Mouse (Mus musculus) midbrain, embryonic 14.5 days (tissue): ENCODE measurements around the gene Kcnh8. TPM values are rescaled to one million over a fixed set of nuclear protein-coding genes. Genes with fewer than 3 reads are reported as not detected.
A peak's percentile ranks its signal among the peaks of the same experiment; 100 is the strongest.

Experiments used
- ATAC-seq: fragments of 200-750 bp; cut with Nextera tagmentation; 2 replicates; pipeline ENCODE4 v1.8.0; 2017; ENCODE audit warnings: moderate number of reproducible peaks, moderate library complexity; ENCODE audit not compliant: low FRiP score, low TSS enrichment
- DNase-seq: peaks from one replicate; pipeline ENCODE4 v3.0.0-alpha.2; 2015
- H3K27ac ChIP-seq: fragments of 300-500 bp; sonication (generic); replicated peaks from 2 replicates; pipeline ENCODE4 v1.5.1; 2014; ENCODE audit warnings: mild to moderate bottlenecking, low read depth, low read length, moderate library complexity
- H3K27me3 ChIP-seq: fragments of 300-500 bp; sonication (generic); 2 replicates; pipeline ENCODE4 v1.6.1; 2014; ENCODE audit warnings: low read length, control low read depth, mixed read lengths; ENCODE audit not compliant: control insufficient read depth, insufficient read depth
- H3K36me3 ChIP-seq: fragments of 300-500 bp; sonication (generic); 2 replicates; pipeline ENCODE4 v1.6.1; 2014; ENCODE audit warnings: low read length, control low read depth; ENCODE audit not compliant: control insufficient read depth, insufficient read depth
- H3K4me1 ChIP-seq: fragments of 300-500 bp; sonication (generic); 2 replicates; pipeline ENCODE4 v1.6.1; 2014; ENCODE audit warnings: mild to moderate bottlenecking, antibody characterized with exemption, low read length, control low read depth; ENCODE audit not compliant: control insufficient read depth, insufficient read depth
- H3K4me2 ChIP-seq: fragments of 300-500 bp; sonication (generic); 2 replicates; pipeline ENCODE4 v1.6.1; 2014; ENCODE audit warnings: mild to moderate bottlenecking, low read length, moderate library complexity
- H3K4me3 ChIP-seq: fragments of 300-500 bp; sonication (generic); replicated peaks from 2 replicates; pipeline ENCODE4 v1.5.1; 2014; ENCODE audit warnings: low read depth, low read length
- H3K9ac ChIP-seq: fragments of 300-500 bp; sonication (generic); replicated peaks from 2 replicates; pipeline ENCODE4 v1.6.1; 2014; ENCODE audit warnings: mild to moderate bottlenecking, low read length, moderate library complexity
- H3K9me3 ChIP-seq: fragments of 300-500 bp; sonication (generic); 2 replicates; pipeline ENCODE4 v1.6.1; 2016; ENCODE audit warnings: low read length, control low read depth, mixed read lengths; ENCODE audit not compliant: control insufficient read depth
- WGBS: fragments of 180-500 bp; shearing (Covaris S2); extraction: QIAGEN DNeasy Blood & Tissue Kit; methylation state at CpG from one replicate; pipeline ENCODE4 v1.1.7; 2014; 5-methylcytosine and 5-hydroxymethylcytosine counted together
- polyA plus RNA-seq: library from polyadenylated mRNA; unstranded; fragments of >200 nt; fragmentation: Nextera tagmentation; extraction: Ambion mirVana; gene quantifications from 2 replicates; pipeline ENCODE4 v1.2.1, GENCODE M21; 2014

Gene Kcnh8
- polyA plus RNA-seq, 1 experiment from 2014 or later = 6.5 TPM

DNA sequence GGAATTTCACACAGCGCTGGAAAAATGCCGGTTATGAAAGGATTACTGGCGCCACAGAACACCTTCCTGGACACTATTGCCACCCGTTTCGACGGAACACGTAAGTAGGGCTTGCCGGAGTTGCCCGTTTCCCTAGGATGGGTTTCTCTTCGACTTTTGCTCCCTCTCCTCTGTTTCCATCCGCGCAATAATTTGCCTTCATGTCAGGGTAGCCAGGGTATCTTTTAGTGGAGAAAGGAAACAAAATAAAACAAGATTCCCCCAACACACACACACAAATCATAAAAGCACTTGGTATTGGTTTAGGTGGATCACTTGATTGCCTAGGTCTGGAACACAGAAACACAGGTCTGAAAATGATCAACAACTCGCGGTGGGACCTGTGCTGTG, 267 bp downstream of the Kcnh8 start:
- Histone ChIP-seq H3K27me3 (no peaks in the 10 kb centered on the region), H3K9ac (peak overlapping the region; percentile 95), H3K36me3 (no peaks in the 10 kb centered on the region), H3K4me2 (peak overlapping the region; percentile 66), H3K27ac (peak overlapping the region; percentile 95), H3K9me3 (no peaks in the 10 kb centered on the region), H3K4me1 (peaks cover 18% of the 10 kb centered on the region), H3K4me3 (peak overlapping the region; percentile 69)
- peak; percentile 46 for DNase-seq
- WGBS = under 1% methylated on average over 14 of the region's 14 CpGs
- ATAC-seq = no peak

DNA sequence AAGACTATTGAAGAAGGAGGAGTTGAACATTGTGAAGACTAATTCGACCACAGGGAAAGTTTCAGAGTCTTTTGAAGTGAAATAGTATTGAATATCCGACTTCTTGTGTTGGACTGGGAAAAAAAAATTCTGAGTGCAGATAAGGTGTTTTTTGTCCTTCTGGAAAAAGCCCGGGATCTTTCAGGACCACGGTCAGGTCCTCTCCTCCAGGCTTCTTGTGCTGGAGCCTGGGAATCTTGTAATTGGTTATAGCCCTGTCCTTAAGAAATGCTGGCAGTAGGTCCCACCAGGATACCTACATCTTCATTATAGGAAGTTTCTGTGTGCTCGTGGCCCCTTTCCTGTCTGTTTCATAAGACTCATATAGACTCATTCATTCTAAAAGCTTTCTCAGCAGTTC, 902 bp downstream of the Kcnh8 start:
- 4% methylated on average over 5 of the region's 5 CpGs for WGBS
- no peak for ATAC-seq
- no peaks in the 10 kb centered on the region for H3K27me3 ChIP-seq
- H3K9me3 ChIP-seq = no peaks in the 10 kb centered on the region
- no peaks in the 10 kb centered on the region for H3K36me3 ChIP-seq
- H3K4me1 ChIP-seq = peaks cover 18% of the 10 kb centered on the region
- H3K27ac ChIP-seq = no peak overlapping the region
- peak overlapping the region; percentile 95; the same call in 1 of the 2 replicates for H3K9ac ChIP-seq
- peak overlapping the region; percentile 66 for H3K4me2 ChIP-seq
- peak overlapping the region; percentile 69 for H3K4me3 ChIP-seq
- peak; percentile 18 for DNase-seq

DNA sequence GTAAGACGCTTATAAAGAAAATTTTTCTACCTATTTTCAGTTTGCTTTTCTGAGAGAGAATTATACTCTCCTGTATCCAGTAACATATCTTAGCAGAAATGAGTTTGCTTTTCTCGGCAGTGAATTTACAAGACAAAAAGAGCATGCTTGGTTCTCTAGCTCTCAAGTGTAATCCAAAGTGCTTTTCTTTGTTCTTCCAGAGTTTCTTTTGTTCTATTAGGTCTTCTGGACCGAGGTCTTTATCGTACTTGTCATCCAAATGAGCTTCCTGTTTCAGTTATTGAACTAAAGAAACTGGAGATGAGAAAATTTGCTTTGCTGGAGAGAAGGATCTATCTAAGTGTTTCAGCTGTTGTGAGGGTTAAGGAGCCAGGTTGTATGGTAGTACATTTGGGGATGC, 8.9 kb downstream of the Kcnh8 start:
- no peak overlapping the region for H3K4me3 ChIP-seq
- DNase-seq (no peak), ATAC-seq (no peak)
- H3K4me1 ChIP-seq = no peaks in the 10 kb centered on the region
- H3K9ac ChIP-seq = no peak overlapping the region
- H3K27ac ChIP-seq = no peak overlapping the region
- no peak overlapping the region for H3K4me2 ChIP-seq
- 50% methylated on average over 4 of the region's 4 CpGs for WGBS
- H3K27me3 ChIP-seq = no peaks in the 10 kb centered on the region
- H3K9me3 ChIP-seq = no peaks in the 10 kb centered on the region
- no peaks in the 10 kb centered on the region for H3K36me3 ChIP-seq

DNA sequence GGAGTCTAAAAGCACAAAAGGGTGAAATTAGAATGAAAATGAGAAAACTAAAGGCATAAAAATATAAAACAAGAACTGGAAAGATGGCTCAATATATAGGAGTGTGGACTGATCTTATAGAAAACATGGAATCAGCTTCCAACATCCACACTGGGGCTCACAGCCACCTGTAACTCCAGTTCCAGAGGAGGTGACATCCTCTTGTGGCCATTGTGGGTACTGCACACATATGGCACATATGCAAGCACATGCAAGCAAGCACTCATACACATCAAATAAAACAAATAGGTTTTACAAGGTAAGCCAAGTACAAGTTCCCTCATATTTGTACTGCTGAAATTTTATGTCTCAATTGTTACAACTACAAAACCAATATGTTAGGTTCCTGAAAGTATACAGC, 46.7 kb downstream of the Kcnh8 start:
- Histone ChIP-seq H3K9me3 (no peaks in the 10 kb centered on the region), H3K27ac (no peak overlapping the region), H3K9ac (no peak overlapping the region), H3K4me1 (no peaks in the 10 kb centered on the region), H3K4me2 (no peak overlapping the region), H3K4me3 (no peak overlapping the region), H3K36me3 (no peaks in the 10 kb centered on the region), H3K27me3 (no peaks in the 10 kb centered on the region)
- no peak for ATAC-seq
- DNase-seq = no peak

DNA sequence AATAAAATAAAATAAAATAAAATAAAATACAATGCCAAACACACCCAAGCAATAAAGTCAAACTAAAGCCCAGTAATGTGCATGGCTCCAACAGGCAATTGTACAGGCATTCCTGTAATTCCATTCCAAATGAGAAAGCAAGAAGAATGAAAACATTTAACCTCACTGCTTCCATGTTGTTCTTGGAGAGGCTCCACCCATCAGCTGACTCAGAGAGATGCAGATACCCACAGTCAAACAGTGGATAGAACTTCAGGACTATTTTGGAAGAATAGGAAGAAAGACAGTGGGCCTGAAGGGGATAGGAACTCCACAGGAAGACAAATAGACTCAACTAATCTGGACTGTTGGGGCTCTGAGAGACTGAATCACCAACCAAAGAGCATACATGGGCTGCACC, 89.5 kb downstream of the Kcnh8 start:
- no peak overlapping the region for H3K4me2 ChIP-seq
- H3K4me1 ChIP-seq = no peaks in the 10 kb centered on the region
- H3K36me3 ChIP-seq = no peaks in the 10 kb centered on the region
- H3K27ac ChIP-seq = no peak overlapping the region
- H3K9me3 ChIP-seq = no peaks in the 10 kb centered on the region
- no peak overlapping the region for H3K4me3 ChIP-seq
- ATAC-seq = no peak
- H3K9ac ChIP-seq = no peak overlapping the region
- DNase-seq = no peak
- H3K27me3 ChIP-seq = no peaks in the 10 kb centered on the region

DNA sequence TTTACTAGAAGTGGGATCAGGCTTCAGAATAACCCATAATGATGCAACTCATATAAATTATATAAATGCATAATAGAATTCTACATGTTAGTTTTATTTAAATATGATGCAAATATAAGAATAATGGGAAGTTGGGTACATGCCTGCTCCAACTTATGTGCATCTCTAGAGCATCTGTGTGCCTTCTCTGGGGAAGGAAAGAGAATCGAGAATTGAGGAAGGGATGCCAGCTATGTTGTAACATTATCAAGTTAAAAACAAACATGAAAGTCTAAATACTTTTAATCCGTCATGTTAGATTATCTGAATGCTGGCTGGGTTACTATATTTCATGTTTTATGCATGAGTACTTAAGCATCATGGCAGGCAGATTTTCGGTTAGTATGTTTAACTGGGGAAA, 99.4 kb downstream of the Kcnh8 start:
- Histone ChIP-seq H3K4me3 (no peak overlapping the region), H3K9ac (no peak overlapping the region), H3K4me1 (no peaks in the 10 kb centered on the region), H3K27ac (no peak overlapping the region), H3K9me3 (no peaks in the 10 kb centered on the region), H3K36me3 (no peaks in the 10 kb centered on the region), H3K27me3 (no peaks in the 10 kb centered on the region), H3K4me2 (no peak overlapping the region)
- ATAC-seq (no peak), DNase-seq (no peak)
- 54% methylated on average over 3 of the region's 3 CpGs for WGBS

DNA sequence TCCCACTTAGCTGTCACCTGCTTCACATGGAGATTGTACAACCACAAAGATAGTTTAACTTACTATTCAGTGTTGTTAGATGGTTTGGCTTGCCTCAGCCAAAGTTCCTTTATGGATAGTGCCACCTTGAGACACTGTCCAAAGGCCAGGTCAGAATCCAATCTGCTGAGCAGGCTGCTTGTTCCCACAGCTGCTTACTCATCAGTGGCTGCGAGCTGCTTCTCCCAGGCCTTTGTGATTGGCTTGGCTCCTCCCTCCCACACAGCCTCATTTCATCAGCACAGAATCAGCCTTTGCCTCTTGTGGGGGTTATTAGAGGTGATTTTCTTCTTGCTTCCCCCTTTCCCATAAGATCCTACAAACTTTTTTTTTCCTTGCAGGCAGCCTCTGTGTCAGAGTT, 109.8 kb downstream of the Kcnh8 start:
- no peaks in the 10 kb centered on the region for H3K4me1 ChIP-seq
- no peaks in the 10 kb centered on the region for H3K9me3 ChIP-seq
- 3% methylated on average over 1 of the region's 1 CpGs for WGBS
- DNase-seq = no peak
- H3K4me2 ChIP-seq = no peak overlapping the region
- H3K4me3 ChIP-seq = no peak overlapping the region
- ATAC-seq = no peak
- no peak overlapping the region for H3K9ac ChIP-seq
- H3K27me3 ChIP-seq = no peaks in the 10 kb centered on the region
- no peak overlapping the region for H3K27ac ChIP-seq
- H3K36me3 ChIP-seq = no peaks in the 10 kb centered on the region

DNA sequence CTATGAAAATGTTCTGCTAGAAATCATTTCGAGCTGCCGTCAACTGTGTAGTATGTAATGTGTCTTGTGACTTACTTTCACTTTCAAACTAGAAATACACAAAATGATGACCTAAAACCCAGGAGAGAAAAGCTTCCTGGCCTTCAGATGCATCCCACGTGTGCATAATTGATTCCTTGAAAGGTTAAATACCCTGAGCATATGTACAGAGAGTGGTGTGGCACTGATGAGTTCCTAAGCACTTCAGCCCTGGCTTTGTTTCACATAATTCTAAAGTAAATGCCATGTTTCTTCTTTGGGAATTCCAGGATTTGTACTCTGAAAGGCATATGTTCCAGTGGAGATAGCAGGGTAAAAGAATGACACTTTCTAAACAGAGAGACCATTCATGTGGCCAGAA, 119.7 kb downstream of the Kcnh8 start:
- no peaks in the 10 kb centered on the region for H3K9me3 ChIP-seq
- no peak overlapping the region for H3K4me2 ChIP-seq
- H3K4me3 ChIP-seq = no peak overlapping the region
- DNase-seq (no peak), ATAC-seq (no peak)
- 78% methylated on average over 3 of the region's 3 CpGs for WGBS
- H3K9ac ChIP-seq = no peak overlapping the region
- H3K4me1 ChIP-seq = no peaks in the 10 kb centered on the region
- no peaks in the 10 kb centered on the region for H3K36me3 ChIP-seq
- H3K27ac ChIP-seq = no peak overlapping the region
- H3K27me3 ChIP-seq = no peaks in the 10 kb centered on the region

DNA sequence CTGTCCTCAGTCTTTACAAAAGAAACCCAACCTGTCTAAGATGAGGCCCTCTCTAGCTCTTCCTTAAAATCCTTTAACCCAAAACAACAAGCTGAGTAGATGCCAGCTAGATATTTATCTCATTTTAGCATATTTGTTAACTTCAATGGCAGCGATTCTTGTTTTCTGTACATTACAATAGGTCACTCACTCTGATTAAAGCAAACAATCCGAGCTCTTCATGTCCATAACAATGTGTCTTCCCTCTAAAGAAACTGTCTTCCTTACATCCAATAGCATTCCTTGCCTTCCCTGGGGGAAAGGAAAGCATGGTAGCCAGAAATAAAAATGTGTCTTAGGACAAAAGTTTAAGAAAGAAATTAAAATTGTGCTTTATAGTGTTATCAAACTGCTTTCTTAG, 126.3 kb downstream of the Kcnh8 start:
- Histone ChIP-seq H3K9me3 (no peaks in the 10 kb centered on the region), H3K4me1 (no peaks in the 10 kb centered on the region), H3K4me2 (no peak overlapping the region), H3K27ac (no peak overlapping the region), H3K27me3 (no peaks in the 10 kb centered on the region), H3K36me3 (no peaks in the 10 kb centered on the region), H3K9ac (no peak overlapping the region), H3K4me3 (no peak overlapping the region)
- DNase-seq (no peak), ATAC-seq (no peak)
- WGBS = 75% methylated on average over 2 of the region's 2 CpGs
